Mouse (Mus musculus): ENCODE measurements at regions not wholly inside any gene's neighbourhood (a gene's known extent, or its start where the extent isn't known, plus 50 kb on each side); places are given as distances from the start of the nearest gene placed in this dataset.
A peak's percentile ranks its signal among the peaks of the same experiment; 100 is the strongest.

DNA sequence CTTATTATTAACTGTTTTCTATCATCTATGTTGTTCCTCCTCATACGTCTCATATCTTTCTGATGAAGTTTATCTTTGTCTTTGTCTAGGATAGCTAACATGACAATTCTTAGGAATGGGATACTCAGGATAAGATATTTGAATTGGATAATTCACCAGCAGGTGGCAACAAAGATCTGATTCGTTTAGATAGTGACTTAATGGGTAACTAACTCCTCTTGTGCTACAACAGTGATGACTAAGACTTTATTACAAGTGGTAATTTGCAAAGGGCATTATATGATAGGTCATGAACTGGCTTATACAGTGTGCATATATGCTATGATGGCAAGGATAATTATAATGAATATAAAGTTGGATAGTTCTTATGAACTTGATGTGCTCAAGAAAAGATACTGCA, 1207.9 kb downstream of the Nxph1 start:
- 61% methylated on average over 2 of the region's 2 CpGs for WGBS
- ATAC-seq, result no peak

DNA sequence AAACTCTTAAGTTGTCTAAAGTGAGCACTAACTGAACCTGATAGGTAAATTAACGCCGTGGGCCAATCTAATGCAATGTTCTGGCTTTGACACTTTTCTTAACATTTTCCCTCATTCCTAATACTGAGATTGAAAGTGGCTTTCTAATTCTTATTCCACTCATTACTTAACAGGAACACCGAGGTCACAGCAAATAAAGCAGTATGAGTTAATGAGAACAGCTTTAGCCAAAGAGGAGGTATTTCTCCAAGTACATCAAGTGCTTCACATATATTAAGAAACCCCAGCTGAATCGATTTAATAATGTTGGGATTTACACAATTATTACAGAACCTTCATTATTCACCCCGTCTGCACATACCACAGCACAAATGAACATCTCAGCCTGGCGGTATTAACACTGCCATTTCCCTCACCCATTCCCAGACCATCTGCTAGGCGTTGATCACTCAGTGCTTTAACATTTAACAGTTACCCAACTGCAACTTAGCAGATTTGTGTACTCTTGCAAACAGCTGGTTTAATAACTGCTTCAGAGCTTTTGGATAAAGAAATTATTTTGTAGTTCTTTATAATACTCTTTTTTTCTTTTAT, 1233.5 kb downstream of the Nxph1 start:
- 47% methylated on average over 7 of the region's 7 CpGs for WGBS
- H3K27ac ChIP-seq (ENCODE audit: low read depth, low read length), result no peak overlapping the region
- peak; percentile 63 for DNase-seq (ENCODE audit: low spot score)
- no peaks in the 10 kb centered on the region for H3K4me1 ChIP-seq (ENCODE audit: control insufficient read depth, insufficient read depth, low read length)
- H3K9me3 ChIP-seq (replicated peaks; ENCODE audit: control insufficient read depth, low read length), result 0 out of 2 replicates have a peak, but pooled peaks cover 3% of the 10 kb centered on the region
- H3K36me3 ChIP-seq (ENCODE audit: control insufficient read depth, insufficient read depth, low read length), result no peaks in the 10 kb centered on the region
- no peak overlapping the region for H3K4me2 ChIP-seq (ENCODE audit: low read length)
- no peaks in the 10 kb centered on the region for H3K27me3 ChIP-seq (replicated peaks; ENCODE audit: control insufficient read depth, insufficient read depth, low read length)
- no peak overlapping the region for H3K4me3 ChIP-seq (ENCODE audit: low read depth, low read length)
- peak; percentile 92 for ATAC-seq
- H3K9ac ChIP-seq (ENCODE audit: low read length), result no peak overlapping the region

More for the DNA sequence above, 1207.9 kb downstream of the Nxph1 start:
- Histone ChIP-seq H3K27me3 (replicated peaks; ENCODE audit: control insufficient read depth, insufficient read depth, low read length) (no peaks in the 10 kb centered on the region), H3K4me3 (ENCODE audit: low read depth, low read length) (no peak overlapping the region), H3K27ac (ENCODE audit: low read depth, low read length) (no peak overlapping the region), H3K9ac (ENCODE audit: low read length) (no peak overlapping the region), H3K36me3 (ENCODE audit: control insufficient read depth, insufficient read depth, low read length) (no peaks in the 10 kb centered on the region), H3K4me2 (ENCODE audit: low read length) (no peak overlapping the region), H3K4me1 (ENCODE audit: control insufficient read depth, insufficient read depth, low read length) (no peaks in the 10 kb centered on the region), H3K9me3 (replicated peaks; ENCODE audit: control insufficient read depth, low read length) (no peaks in the 10 kb centered on the region)
- peak; percentile 60 for DNase-seq (ENCODE audit: low spot score)

DNA sequence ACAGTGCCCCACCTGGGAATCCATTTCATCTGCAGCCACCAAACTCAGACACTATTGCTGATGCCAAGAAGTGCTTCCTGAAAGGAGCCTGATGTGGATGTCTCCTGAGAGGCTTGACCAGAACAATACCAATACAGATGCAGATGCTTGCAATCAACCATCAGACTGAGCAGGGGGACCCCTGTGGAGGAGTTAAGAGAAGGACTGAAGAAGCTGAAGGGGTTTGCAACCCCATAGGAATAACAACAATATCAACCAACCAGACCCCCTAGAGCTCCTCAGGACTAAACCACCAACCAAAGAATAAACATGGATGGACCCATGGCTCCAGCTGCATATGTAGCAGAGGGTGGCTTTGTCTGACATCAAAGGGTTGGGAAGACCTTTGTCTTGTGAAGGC, 1237.7 kb downstream of the Nxph1 start:
- Histone ChIP-seq H3K27ac (ENCODE audit: low read depth, low read length) (no peak overlapping the region), H3K9me3 (replicated peaks; ENCODE audit: control insufficient read depth, low read length) (0 out of 2 replicates have a peak, but pooled peaks cover 3% of the 10 kb centered on the region), H3K4me3 (ENCODE audit: low read depth, low read length) (no peak overlapping the region), H3K4me2 (ENCODE audit: low read length) (no peak overlapping the region), H3K4me1 (ENCODE audit: control insufficient read depth, insufficient read depth, low read length) (no peaks in the 10 kb centered on the region), H3K27me3 (replicated peaks; ENCODE audit: control insufficient read depth, insufficient read depth, low read length) (no peaks in the 10 kb centered on the region), H3K9ac (ENCODE audit: low read length) (no peak overlapping the region), H3K36me3 (ENCODE audit: control insufficient read depth, insufficient read depth, low read length) (no peaks in the 10 kb centered on the region)
- DNase-seq (ENCODE audit: low spot score) (no peak), ATAC-seq (no peak)
